Mouse (Mus musculus) intestine, embryonic 15.5 days (tissue): ENCODE results near the gene Msantd2. TPM values are rescaled to one million over a fixed set of nuclear protein-coding genes. Genes with fewer than 3 reads are reported as not detected.
A peak's percentile ranks its signal among the peaks of the same experiment; 100 is the strongest.

Experiments
- ATAC-seq: fragments of 200-750 bp; cut with Nextera tagmentation; 2 replicates; pipeline ENCODE4 v1.8.0; 2017; ENCODE audit warnings: moderate TSS enrichment, moderate library complexity
- H3K27ac ChIP-seq: fragments of 300-500 bp; sonication (generic); 2 replicates; pipeline ENCODE4 v1.5.1; 2015; ENCODE audit warnings: mild to moderate bottlenecking, inconsistent platforms
- H3K27me3 ChIP-seq: fragments of 300-500 bp; sonication (generic); replicated peaks from 2 replicates; pipeline ENCODE4 v1.6.1; 2015; ENCODE audit warnings: inconsistent platforms
- H3K36me3 ChIP-seq: fragments of 300-500 bp; sonication (generic); 2 replicates; pipeline ENCODE4 v1.6.1; 2015; ENCODE audit warnings: inconsistent platforms
- H3K4me1 ChIP-seq: fragments of 300-500 bp; sonication (generic); replicated peaks from 2 replicates; pipeline ENCODE4 v1.6.1; 2015; ENCODE audit warnings: inconsistent platforms
- H3K4me2 ChIP-seq: fragments of 300-500 bp; sonication (generic); replicated peaks from 2 replicates; pipeline ENCODE4 v1.6.1; 2015; ENCODE audit warnings: mild to moderate bottlenecking, inconsistent platforms
- H3K4me3 ChIP-seq: fragments of 300-500 bp; sonication (generic); replicated peaks from 2 replicates; pipeline ENCODE4 v1.5.1; 2015; ENCODE audit warnings: inconsistent platforms
- H3K9ac ChIP-seq: fragments of 300-500 bp; sonication (generic); 2 replicates; pipeline ENCODE4 v1.6.1; 2015; ENCODE audit warnings: inconsistent platforms
- H3K9me3 ChIP-seq: fragments of 300-500 bp; sonication (generic); 2 replicates; pipeline ENCODE4 v1.6.1; 2016; ENCODE audit warnings: inconsistent platforms
- WGBS: fragments of 180-500 bp; shearing (Covaris S2); methylation state at CpG from one replicate; pipeline ENCODE4 v1.1.7; 2015; 5-methylcytosine and 5-hydroxymethylcytosine counted together
- polyA plus RNA-seq: library from polyadenylated mRNA; unstranded; fragments of >200 nt; fragmentation: Nextera tagmentation; extraction: Ambion mirVana; gene quantifications from 2 replicates; pipeline ENCODE4 v1.2.1, GENCODE M21; 2015

Gene Msantd2
- polyA plus RNA-seq, 1 experiment from 2014 or later: 17.9 TPM

GRCm38 (mm10) chr9:37567892-37568604 is 78.9 kb downstream of the Msantd2 start:
- 26% methylated on average over 15 of the region's 15 CpGs for WGBS

DNA sequence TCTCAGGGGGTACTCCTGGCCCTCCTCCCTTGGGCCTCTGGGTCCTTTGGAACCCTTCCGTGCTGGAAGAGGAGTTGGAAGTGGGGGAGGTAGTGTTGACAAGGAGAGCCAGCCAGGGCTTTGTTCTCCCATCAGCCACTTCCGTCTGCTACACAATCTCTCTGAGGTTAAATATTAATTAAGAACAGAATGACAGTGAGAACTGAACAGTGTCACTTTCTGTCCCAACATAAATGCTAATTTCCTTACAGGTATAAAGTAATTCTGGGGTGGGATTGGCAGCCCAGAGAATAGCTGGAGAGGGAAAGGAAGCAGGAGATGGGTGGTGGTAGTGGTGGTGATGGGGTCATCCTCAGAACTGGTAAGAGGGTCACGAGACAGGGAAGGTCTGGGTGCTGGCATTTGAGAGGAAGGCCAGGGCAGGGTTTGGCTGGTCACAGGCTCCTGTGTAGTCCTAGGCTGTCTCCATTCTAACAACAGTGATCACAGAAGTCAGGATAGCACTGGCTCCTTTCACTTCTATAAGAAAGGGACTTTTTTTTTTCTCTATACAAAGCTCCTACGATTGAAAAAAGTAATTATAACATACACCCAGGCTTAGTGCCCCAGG is 79.6 kb downstream of the Msantd2 start:
- no peaks in the 10 kb centered on the region for H3K9me3 ChIP-seq
- ATAC-seq: peak; percentile 84
- peaks cover 7% of the 10 kb centered on the region; the same call in 1 of the 2 replicates for H3K4me1 ChIP-seq
- H3K4me3 ChIP-seq: no peak overlapping the region
- peak overlapping the region; percentile 36; the same call in 1 of the 2 replicates for H3K4me2 ChIP-seq
- H3K36me3 ChIP-seq: no peaks in the 10 kb centered on the region
- no peak overlapping the region for H3K9ac ChIP-seq
- H3K27ac ChIP-seq: no peak overlapping the region
- H3K27me3 ChIP-seq: no peaks in the 10 kb centered on the region; the same call in 1 of the 2 replicates
- WGBS: 39% methylated on average over 4 of the region's 4 CpGs

More at GRCm38 (mm10) chr9:37567892-37568604, 78.9 kb downstream of the Msantd2 start:
- no peaks in the 10 kb centered on the region for H3K36me3 ChIP-seq
- no peak overlapping the region for H3K4me3 ChIP-seq
- no peak overlapping the region for H3K27ac ChIP-seq
- H3K9me3 ChIP-seq: no peaks in the 10 kb centered on the region
- peak overlapping the region; percentile 36 for H3K4me2 ChIP-seq
- ATAC-seq: peak; percentile 48
- H3K4me1 ChIP-seq: peaks cover 7% of the 10 kb centered on the region; the same call in 1 of the 2 replicates
- H3K9ac ChIP-seq: 0 out of 2 replicates have a peak overlapping the region, but pooled peaks have one; percentile 10
- H3K27me3 ChIP-seq: no peaks in the 10 kb centered on the region; the same call in 1 of the 2 replicates

DNA sequence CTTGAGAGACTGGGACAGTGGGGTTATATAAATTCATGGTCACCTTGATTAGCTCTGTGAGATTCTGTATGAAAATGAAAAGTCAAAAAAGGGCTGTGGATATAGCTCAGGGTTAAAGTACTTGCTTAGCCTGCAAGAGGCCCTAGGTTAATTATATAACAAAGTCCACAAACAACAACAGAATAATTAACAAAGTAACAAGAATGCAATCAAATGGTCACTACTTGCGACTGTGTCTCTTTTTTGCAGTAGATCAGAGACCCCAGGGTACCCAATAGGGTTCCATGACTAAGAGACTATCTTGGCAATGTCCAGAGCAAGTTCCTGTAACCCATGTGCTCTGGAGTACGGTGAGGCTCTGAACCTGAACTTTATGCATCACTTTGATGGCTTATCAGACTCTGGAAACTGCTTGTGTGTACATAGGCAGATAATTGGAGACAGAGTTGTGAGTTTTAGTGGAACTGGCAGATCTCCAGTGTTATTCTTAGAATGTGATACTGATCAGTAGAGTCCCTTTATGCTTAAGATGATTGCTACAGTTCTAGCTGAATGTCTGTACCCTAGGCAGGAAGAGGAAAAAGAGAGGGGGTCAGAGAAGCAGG is 80.2 kb downstream of the Msantd2 start:
- H3K27ac ChIP-seq: no peak overlapping the region
- H3K9ac ChIP-seq: no peak overlapping the region
- no peaks in the 10 kb centered on the region for H3K36me3 ChIP-seq
- H3K4me1 ChIP-seq: peaks cover 7% of the 10 kb centered on the region; the same call in 1 of the 2 replicates
- H3K27me3 ChIP-seq: no peaks in the 10 kb centered on the region; the same call in 1 of the 2 replicates
- WGBS: 58% methylated on average over 2 of the region's 2 CpGs
- H3K9me3 ChIP-seq: no peaks in the 10 kb centered on the region
- peak; percentile 80 for ATAC-seq
- H3K4me2 ChIP-seq: no peak overlapping the region
- no peak overlapping the region for H3K4me3 ChIP-seq

DNA sequence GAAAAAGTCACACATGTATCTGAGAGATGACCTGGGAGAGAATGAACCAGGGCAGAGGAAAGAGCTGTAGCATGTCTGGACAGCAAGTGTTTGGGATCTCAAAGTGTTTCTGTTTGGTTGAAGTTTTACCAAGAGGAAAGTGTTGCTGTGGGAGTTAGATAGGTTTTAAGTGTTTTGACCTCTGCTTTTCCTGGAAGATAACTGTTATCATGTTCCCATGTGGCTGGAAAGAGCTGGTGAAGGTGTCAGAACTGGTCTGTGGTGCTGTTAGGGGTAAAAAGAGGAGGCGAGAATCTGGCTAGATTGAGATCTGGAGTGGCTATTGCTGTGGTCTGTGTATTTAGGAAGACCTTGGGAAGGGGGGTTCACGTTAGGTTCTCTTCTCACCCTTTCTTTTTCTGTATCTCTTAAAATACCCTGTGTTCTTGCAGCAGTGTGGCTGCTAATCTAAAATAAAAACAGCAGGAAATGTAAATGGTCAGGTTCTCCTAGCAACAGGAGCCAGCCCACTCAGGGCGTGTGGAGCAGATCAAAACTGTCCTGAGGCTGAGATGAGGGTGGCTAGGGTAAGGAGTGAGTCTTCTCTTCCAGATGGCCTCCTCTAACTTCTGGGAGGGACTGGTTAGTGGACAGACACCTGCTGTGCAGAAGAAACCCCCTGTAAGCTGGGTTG is 83.2 kb downstream of the Msantd2 start:
- no peak overlapping the region for H3K9ac ChIP-seq
- H3K9me3 ChIP-seq: no peaks in the 10 kb centered on the region
- no peak overlapping the region for H3K4me3 ChIP-seq
- no peak overlapping the region for H3K27ac ChIP-seq
- no peak for ATAC-seq
- no peak overlapping the region for H3K4me2 ChIP-seq
- H3K36me3 ChIP-seq: no peaks in the 10 kb centered on the region
- H3K27me3 ChIP-seq: no peaks in the 10 kb centered on the region; the same call in 1 of the 2 replicates
- H3K4me1 ChIP-seq: peaks cover 7% of the 10 kb centered on the region; the same call in 1 of the 2 replicates
- 51% methylated on average over 3 of the region's 3 CpGs for WGBS

Other genes with a start within 250 kb of the Msantd2 start
- 3.1 and 4.4 TPM in 2 replicates for gene Slc37a2, start 233.6 kb upstream of the Msantd2 start, polyA plus RNA-seq
- gene Ccdc15, start 140.9 kb upstream of the Msantd2 start, polyA plus RNA-seq: 5.0 and 6.1 TPM in 2 replicates
- 0.06 and 0.08 TPM in 2 replicates for gene Hepacam, start 122.0 kb upstream of the Msantd2 start, polyA plus RNA-seq
- gene Robo4, start 87.4 kb upstream of the Msantd2 start, polyA plus RNA-seq: 11.4 and 11.9 TPM in 2 replicates
- 0.04 TPM in 1 of 2 replicates, not detected in the other for gene Robo3, start 56.1 kb upstream of the Msantd2 start, polyA plus RNA-seq
- gene Esam, start 38.8 kb downstream of the Msantd2 start, polyA plus RNA-seq: 47.4 and 49.0 TPM in 2 replicates
- 2.6 and 3.0 TPM in 2 replicates for gene Vsig2, start 49.9 kb downstream of the Msantd2 start, polyA plus RNA-seq
- gene Nrgn, start 63.6 kb downstream of the Msantd2 start, polyA plus RNA-seq: 2.9 and 3.7 TPM in 2 replicates
- 13.9 and 14.5 TPM in 2 replicates for gene Siae, start 66.4 kb downstream of the Msantd2 start, polyA plus RNA-seq
- gene Spa17, start 124.4 kb downstream of the Msantd2 start, polyA plus RNA-seq: 3.7 and 3.8 TPM in 2 replicates
- 162 and 171 TPM in 2 replicates for gene Tbrg1, start 168.0 kb downstream of the Msantd2 start, polyA plus RNA-seq
- not detected in 2 replicates for gene Panx3, start 179.9 kb downstream of the Msantd2 start, polyA plus RNA-seq
- not detected in 2 replicates for gene Olfr160, start 226.9 kb downstream of the Msantd2 start, polyA plus RNA-seq